Mouse (Mus musculus) thymus, postnatal 36 days (tissue): ENCODE measurements around the gene Inf2.
A peak's percentile ranks its signal among the peaks of the same experiment; 100 is the strongest.

Experiments
- DNase-seq, 2 experiments: peaks; one replicate each; pipeline ENCODE4 v3.0.0; 2022; ENCODE audit warnings: mixed read lengths in 2 of 2

Inf2 gene

GRCm38 (mm10) chr12:112596454-112596853 is 7.9 kb downstream of the Inf2 start:
- DNase-seq, result no peak

- no peak for DNase-seq
Measured at GRCm38 (mm10) chr12:112596891-112597500, 8.4 kb downstream of the Inf2 start.

DNA sequence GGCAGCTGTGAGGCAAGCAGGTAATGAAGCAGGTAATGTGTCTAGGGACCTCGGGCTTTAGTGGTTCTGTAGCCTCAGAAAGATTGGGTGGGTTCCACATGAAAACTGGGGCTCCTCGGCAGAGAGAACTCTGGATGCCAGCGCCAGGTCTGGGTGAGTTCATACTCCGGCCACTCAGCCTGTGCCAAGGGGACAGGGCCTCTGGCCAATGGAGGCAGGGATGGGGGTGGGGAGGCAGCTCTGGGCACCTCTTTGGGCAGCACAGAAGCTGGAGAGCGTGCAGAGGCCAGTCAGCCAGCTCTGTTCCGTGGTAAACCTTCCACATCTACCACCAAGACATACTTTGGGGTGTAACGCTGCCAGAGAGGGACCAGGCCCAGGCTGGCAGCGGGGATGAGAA is 9.0 kb downstream of the Inf2 start:
- DNase-seq, result no peak

GRCm38 (mm10) chr12:112599198-112599597 is 10.6 kb downstream of the Inf2 start:
- no peak for DNase-seq

DNA sequence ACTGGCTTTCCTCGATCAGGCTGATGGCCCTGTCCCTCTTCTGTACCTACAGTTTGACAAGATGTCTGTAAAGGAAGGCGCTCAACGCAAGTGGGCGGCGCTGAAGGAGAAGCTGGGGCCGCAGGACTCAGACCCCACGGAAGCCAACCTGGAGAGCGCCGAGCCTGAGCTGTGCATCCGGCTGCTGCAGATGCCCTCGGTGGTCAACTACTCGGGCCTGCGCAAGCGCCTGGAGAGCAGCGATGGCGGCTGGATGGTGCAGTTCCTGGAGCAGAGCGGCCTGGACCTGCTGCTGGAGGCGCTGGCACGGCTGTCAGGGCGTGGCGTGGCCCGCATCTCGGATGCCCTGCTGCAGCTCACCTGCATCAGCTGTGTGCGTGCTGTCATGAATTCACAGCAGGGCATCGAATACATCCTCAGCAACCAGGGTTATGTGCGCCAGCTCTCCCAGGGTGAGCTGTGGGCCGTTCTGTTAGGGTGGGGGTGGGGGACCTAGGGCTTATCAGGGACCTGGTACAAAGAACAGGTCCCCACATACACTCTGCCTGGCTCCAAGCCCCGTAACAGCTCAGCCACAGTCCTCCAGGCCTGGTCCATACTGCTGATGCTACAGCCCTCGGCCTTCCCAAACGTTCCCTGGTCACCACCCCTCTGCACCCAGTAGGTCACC is 11.5 kb downstream of the Inf2 start:
- DNase-seq, result no peak

DNA sequence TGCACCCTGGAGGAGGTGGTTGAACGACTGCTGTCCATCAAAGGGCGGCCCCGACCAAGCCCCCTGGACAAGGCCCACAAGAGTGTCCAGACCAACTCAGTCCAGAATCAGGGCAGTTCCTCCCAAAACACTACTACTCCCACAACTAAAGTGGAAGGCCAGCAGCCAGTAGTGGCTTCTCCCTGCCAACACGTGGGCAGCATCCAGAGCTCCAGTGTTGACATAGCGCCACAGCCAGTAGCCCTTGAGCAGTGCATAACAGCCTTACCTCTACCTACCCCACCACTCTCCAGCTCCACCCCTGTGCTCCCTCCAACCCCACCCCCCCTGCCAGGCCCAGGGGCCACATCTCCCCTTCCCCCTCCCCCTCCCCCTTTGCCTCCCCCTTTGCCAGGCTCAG is 15.4 kb downstream of the Inf2 start:
- no peak for DNase-seq

DNA sequence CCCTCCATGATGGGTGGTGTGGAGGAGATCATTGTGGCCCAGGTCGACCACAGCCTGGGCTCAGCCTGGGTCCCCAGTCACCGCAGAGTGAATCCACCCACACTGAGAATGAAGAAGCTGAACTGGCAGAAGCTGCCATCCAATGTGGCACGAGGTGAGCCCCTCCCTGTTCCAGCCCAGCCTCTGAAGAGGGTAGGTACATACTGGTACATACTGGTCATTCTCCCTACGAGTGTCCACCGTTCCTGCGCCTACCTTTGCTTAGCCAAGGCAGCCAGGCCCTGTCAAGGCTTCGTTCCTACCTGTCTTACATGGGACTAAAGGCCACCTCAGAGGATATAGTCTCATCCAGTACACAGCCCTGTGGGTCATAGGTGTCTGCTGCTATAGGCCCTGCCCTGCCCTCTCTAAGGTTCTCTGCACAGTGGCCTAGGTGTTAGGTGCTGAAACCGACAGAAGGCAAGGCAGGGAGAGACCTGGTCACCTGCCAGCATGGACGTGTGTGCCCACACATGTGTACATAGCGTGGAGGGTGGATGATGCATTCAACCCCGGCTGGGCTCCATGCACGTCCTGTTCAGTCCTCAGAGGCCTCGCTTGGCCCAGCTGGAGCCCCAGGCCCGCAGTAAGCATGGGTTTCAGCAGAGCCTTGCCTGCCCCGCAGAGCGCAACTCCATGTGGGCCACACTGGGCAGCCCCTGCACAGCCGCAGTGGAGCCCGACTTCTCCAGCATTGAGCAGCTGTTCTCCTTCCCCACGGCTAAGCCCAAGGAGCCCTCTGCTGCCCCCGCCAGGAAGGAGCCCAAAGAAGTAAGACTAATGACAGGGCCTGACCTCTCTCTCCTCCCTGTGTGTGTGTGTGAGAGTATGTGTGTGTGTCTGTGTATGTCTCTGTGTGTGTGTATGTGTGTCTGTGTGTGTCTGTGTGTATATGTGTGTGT is 16.4 kb downstream of the Inf2 start:
- peak; percentile 33 to 43 for DNase-seq

GRCm38 (mm10) chr12:112605766-112606165 is 17.2 kb downstream of the Inf2 start:
- DNase-seq, result peak; percentile 70 to 71

- DNase-seq, result no peak
Measured at GRCm38 (mm10) chr12:112606998-112607397, 18.4 kb downstream of the Inf2 start.

- DNase-seq, result no peak
Measured at GRCm38 (mm10) chr12:112609031-112609430, 20.4 kb downstream of the Inf2 start.

DNA sequence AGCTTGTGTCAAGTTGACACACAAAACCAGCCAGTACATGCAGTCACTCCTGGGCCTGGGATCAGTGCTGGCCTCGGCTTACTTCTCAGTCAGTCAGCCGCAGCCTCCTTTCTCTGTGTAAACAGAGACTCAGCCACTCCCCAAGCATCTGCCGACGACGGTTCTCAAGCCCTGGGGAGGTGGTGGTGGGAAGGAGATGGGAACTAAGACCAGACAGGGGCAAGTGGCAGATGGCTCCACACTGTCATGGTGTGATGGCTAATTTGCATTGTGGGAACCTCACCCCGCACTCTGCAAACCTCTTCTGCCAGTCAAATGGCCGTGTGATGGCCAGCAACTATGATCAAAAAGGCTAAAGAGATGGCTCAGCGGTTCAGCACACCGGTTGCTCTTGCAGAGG is 28.1 kb downstream of the Inf2 start:
- DNase-seq, result no peak

DNA sequence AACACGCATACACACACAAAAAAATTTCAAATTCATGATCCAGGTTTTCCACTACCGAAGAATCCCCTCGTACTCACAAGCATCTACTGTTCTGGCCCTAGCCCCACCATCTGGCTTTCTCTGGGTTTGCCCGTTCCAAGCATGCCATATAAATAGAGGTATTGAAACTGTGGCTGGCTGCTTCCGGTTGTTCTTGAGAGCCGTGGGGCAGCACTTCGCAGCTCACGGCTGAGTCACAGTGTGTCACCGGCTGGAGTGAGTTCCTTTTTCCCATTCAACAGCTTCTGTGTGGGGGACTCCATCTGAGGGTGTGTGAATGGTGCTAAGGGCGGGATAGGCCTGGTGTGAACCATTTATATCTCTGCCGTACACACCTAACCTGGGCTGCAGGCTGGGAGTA is 28.6 kb downstream of the Inf2 start:
- DNase-seq, result peak; percentile 34 to 35

- peak; percentile 83 to 87 for DNase-seq
Measured at GRCm38 (mm10) chr12:112617898-112618380, 29.4 kb downstream of the Inf2 start.

GRCm38 (mm10) chr12:112618981-112619685 is 30.5 kb downstream of the Inf2 start:
- DNase-seq, result peak; percentile 13 to 57

DNA sequence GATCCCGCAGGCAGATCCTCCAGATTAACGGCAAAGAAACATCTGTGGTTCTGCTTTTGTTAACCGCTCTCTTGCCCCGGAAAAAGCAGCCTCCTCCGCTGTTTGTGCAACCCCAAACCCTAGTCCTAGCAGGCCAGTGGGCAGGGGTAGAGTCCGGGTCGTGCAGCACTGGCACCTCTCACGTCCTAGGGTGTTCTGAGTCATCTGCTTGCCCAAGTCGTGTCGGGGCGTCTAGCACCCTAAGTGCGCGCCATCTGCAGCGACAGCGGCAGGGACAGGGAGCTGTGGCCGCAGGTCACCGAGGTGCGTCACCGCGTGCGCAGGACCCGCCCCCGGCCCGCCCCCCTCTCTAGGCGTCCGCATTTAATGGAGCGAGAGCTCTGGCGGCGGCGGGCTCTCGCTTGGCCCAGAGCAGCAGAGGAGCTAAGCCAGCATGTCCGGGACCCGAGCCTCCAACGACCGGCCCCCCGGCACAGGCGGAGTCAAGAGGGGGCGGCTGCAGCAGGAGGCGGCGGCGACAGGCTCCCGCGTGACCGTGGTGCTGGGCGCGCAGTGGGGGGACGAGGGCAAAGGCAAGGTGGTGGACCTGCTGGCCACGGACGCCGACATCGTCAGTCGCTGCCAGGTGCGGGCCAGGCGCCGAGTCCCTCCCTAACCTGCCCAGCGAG is 31.2 kb downstream of the Inf2 start, which contains the start of gene Adssl1:
Gene Adssl1, plus strand, starts transcription at position 360 of the 668 bp plus-strand sequence.
- DNase-seq, result peak; percentile 54 to 61

DNA sequence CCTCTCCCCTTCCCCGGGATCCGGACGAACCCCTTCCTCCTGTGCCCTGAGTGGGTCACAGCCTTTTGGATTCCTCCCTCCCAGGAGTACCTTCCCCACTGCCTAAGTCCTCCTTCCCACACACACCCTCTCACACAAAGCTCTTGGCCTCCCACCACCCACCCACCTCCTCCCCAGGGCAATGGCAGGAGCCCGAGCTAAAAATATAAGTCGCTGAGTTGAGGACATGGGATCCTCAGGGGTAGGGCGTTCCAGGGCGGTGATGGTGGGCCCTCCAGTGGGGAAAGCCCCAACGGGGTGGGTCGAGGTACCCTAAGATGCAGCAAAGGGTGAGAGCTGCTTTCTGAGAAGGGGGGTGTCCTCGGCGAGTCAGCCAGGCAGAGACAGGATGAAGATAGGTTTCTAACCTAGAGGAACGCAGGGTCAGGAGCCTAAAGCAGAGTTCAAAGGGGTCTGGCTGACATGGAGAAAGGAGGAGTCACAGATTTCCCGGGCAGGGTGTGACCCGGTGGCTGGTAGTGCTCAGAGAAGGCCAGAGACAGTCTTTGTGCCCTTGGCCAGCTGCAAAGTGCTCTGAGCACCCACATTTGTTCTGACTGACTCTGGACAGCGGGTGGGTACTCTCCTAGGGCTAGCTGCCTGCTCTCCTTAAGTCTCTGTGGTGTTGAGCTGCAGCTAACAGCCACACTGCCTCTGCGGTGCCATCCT is 31.9 kb downstream of the Inf2 start:
- DNase-seq, result peak in 1 of 2 experiments; percentile 42

DNA sequence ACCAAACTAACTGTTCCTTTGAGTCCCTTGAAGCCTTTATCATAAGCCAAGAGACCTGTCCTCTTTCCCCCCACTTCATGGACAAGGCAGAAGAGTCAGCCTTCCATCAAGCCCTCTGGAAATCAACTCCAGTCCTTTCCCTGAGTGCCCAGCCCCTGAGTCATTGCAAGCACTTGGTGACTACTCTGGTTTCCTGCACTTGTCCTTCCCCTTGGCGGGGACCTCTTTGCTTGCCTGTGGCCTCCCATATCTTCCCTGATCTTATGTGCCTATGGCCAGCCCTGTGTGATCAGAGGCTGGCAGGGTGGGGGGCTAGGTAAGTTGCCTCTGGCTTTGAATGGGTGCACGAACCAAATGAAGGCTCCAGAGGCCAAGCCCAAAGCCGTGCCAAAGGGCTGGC is 33.3 kb downstream of the Inf2 start:
- DNase-seq, result no peak

DNA sequence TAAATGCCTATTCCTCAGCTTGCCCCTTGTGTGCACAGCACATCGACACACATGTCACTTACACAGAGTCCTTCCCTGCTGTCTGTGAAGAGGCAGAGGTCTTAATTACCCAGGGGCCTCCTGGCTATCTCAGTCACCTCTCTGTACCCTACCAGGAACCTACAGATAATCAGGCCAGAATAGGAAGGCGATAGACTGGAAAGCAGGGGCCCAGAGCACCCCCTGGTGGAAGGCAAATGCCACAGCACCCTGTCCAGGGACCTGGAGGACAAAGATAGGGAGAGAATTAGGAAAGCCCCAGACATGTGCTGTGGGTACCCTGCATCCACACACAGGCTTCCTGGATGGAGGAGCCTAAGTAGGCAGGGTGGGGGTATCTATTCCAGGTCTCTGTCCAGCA is 35.2 kb downstream of the Inf2 start:
- DNase-seq, result peak; percentile 57 to 65

GRCm38 (mm10) chr12:112625700-112626099 is 37.1 kb downstream of the Inf2 start:
- DNase-seq, result no peak

DNA sequence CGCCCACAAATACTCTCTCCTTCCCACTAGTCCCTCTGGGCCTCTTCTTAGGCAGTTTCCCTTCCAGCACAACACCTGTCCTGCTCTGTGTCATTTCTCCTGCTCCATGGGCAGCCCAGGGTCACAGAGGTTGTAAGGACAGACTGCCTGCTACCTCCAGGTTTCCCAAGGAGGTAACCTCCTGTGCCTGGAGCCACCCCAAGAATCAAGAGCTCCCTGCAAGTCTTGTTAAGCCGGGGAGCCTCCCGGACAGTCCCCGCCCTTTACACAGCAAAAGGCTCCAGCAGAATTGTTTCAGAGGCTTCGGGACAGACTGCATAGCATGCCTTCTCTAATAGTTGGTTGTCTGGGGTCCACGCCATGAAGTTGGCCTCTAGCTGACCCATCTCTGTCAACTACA is 37.9 kb downstream of the Inf2 start:
- no peak for DNase-seq
